Mouse (Mus musculus): ENCODE measurements around the gene Rhag. TPM values are rescaled to one million over a fixed set of nuclear protein-coding genes. Genes with fewer than 3 reads are reported as not detected.

Rhag gene
- polyA plus RNA-seq, 1 experiment: not detected

GRCm38 (mm10) chr17:40887849-40888536, 77.1 kb downstream of the Rhag start:
- Histone ChIP-seq H3K27ac (ENCODE audit: insufficient read depth, low read length) (no peak overlapping the region), H3K4me3 (ENCODE audit: insufficient read depth, low read length) (no peak overlapping the region), H3K4me1 (ENCODE audit: control insufficient read depth, insufficient read depth, low read length) (no peaks in the 10 kb centered on the region; the same call in 1 of the 2 replicates)
- TF ChIP-seq POLR2A (IDR thresholded peaks at IDR 0.05; ENCODE audit: low read depth, low read length): no peak

Other genes with a start within 250 kb of the Rhag start
- gene Esp6, start 249.6 kb upstream of the Rhag start, polyA plus RNA-seq (2011; ENCODE audit: insufficient read length, low read depth, missing spikeins): not detected in 2 replicates
- gene Esp4, start 212.5 kb upstream of the Rhag start, polyA plus RNA-seq (2011; ENCODE audit: insufficient read length, low read depth, missing spikeins): not detected in 2 replicates
- gene Esp3, start 179.1 kb upstream of the Rhag start, polyA plus RNA-seq (2011; ENCODE audit: insufficient read length, low read depth, missing spikeins): not detected in 2 replicates
- gene Esp1, start 84.0 kb upstream of the Rhag start, polyA plus RNA-seq (2011; ENCODE audit: insufficient read length, low read depth, missing spikeins): not detected in 2 replicates
- gene Crisp2, start 4.1 kb upstream of the Rhag start, polyA plus RNA-seq (2011; ENCODE audit: insufficient read length, low read depth, missing spikeins): 0.40 TPM in 1 of 2 replicates, not detected in the other
- 6.2 and 8.0 TPM in 2 replicates for gene 9130008F23Rik, start 69.4 kb downstream of the Rhag start, polyA plus RNA-seq (2011; ENCODE audit: insufficient read length, low read depth, missing spikeins)
- gene Glyatl3, start 103.2 kb downstream of the Rhag start, polyA plus RNA-seq (2011; ENCODE audit: insufficient read length, low read depth, missing spikeins): not detected in 2 replicates
- gene Mut, start 123.6 kb downstream of the Rhag start, polyA plus RNA-seq (2011; ENCODE audit: insufficient read length, low read depth, missing spikeins): 25.9 and 27.8 TPM in 2 replicates
- 11.6 and 20.8 TPM in 2 replicates for gene Cenpq, start 123.9 kb downstream of the Rhag start, polyA plus RNA-seq (2011; ENCODE audit: insufficient read length, low read depth, missing spikeins)